16 mouse cellular contexts compared by ENCODE assay signal in the genomic region with DNA sequence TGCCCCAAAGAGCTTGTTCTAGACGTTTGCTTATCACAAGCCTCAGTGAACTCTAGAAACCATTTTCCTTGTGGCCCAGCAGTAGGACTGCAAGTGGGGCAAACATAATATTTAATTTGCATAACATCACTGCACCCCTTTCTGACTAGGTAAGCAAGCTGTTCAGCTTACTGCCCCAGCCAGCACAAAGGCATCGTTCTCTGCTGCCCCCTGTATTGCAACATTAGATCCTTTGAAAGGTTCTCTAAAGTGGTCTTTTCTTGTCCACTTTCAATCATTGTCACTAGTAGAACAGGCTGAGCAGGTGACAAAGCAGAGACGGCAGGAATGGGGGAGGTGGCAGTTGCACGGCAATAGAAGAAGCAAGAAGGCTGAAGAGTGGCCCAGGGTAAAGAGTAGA.
"Had no signal": no experiment of that assay in that cellular context is flagged by ENCODE, and none has a peak within 500 bp of the region (broad histone marks: within the 10 kb centered on the region; RNA-seq: fewer than 3 reads in every experiment).

No protein-coding gene starts in this region.

- H3K4me3 ChIP-seq: left cerebral cortex, adult 2 months; limb, embryonic 10.5 days; liver, embryonic 15.5 days; megakaryocyte, embryonic 14.5 days; midbrain, embryonic 15.5 days; neural tube, embryonic 12.5 days had no signal

- H3K27me3 ChIP-seq: liver, embryonic 15.5 days; megakaryocyte, embryonic 14.5 days; midbrain, embryonic 15.5 days; neural tube, embryonic 12.5 days had no signal

- DNase-seq: kidney, adult 18-20 months; kidney, postnatal 4 days; right cerebral cortex, postnatal 4 days; spleen, adult 18-20 months; thymus, postnatal 36 days had no signal

- H3K27ac ChIP-seq: left cerebral cortex, adult 2 months; limb, embryonic 10.5 days; liver, embryonic 15.5 days; macrophage; midbrain, embryonic 15.5 days; neural tube, embryonic 12.5 days had no signal

- H3K4me1 ChIP-seq: midbrain, embryonic 15.5 days; neural tube, embryonic 12.5 days had no signal

- ATAC-seq: hindbrain, embryonic 16.5 days; inflammation-experienced regulatory T-cells, adult 6 months; midbrain, embryonic 15.5 days had no signal

- H3K36me3 ChIP-seq: limb, embryonic 10.5 days; liver, embryonic 15.5 days; midbrain, embryonic 15.5 days; neural tube, embryonic 12.5 days had no signal

- H3K4me2 ChIP-seq: liver, embryonic 11.5 days; liver, embryonic 15.5 days; midbrain, embryonic 11.5 days; midbrain, embryonic 15.5 days; neural tube, embryonic 12.5 days had no signal

- H3K9ac ChIP-seq: liver, embryonic 15.5 days; midbrain, embryonic 15.5 days; neural tube, embryonic 12.5 days had no signal

- H3K9me3 ChIP-seq: limb, embryonic 10.5 days; liver, embryonic 15.5 days; midbrain, embryonic 15.5 days; neural tube, embryonic 12.5 days had no signal
